Mouse (Mus musculus): ENCODE data around the gene Vmn1r39.
"Not testable (repeated sequence)": the region's sequence is repeated elsewhere in the genome, so short reads cannot be mapped to it uniquely, and the experiment has no call there.

Vmn1r39 gene

GRCm38 (mm10) chr6:66810509-66810908, at the start of gene Vmn1r39:
Gene Vmn1r39 (minus strand): TSS chr6:66810609.
- POLR2A ChIA-PET, result no interaction called here
- CTCF ChIA-PET, result no interaction called here

- ChIA-PET POLR2A (no interaction called here), CTCF (no interaction called here)
Observed at GRCm38 (mm10) chr6:66859391-66859790, 49.0 kb upstream of the Vmn1r39 start.

- ChIA-PET POLR2A (no interaction called here), CTCF (no interaction called here)
Observed at GRCm38 (mm10) chr6:66858356-66858755, 47.9 kb upstream of the Vmn1r39 start.

- CTCF ChIA-PET, result no interaction called here
- POLR2A ChIA-PET, result no interaction called here
Observed at GRCm38 (mm10) chr6:66856236-66856635, 45.8 kb upstream of the Vmn1r39 start.

GRCm38 (mm10) chr6:66848936-66849335, 38.5 kb upstream of the Vmn1r39 start:
- ChIA-PET POLR2A (interaction anchor here in 1 of 4 experiments (0.6 kb wide), 1 partner anchor 319 kb away, joined by 3 read pairs; no protein-coding TSS in a partner anchor), CTCF (no interaction called here)

- CTCF ChIA-PET, POLR2A ChIA-PET: not testable (repeated sequence)
Observed at GRCm38 (mm10) chr6:66840631-66841030, 30.2 kb upstream of the Vmn1r39 start.

- CTCF ChIA-PET, result interaction anchor here in 2 of 4 experiments (0.5 to 0.9 kb wide), 2 partner anchors 322 to 481 kb away, joined by 3 read pairs; no protein-coding TSS in a partner anchor
- POLR2A ChIA-PET, result no interaction called here
Observed at GRCm38 (mm10) chr6:66836932-66837331, 26.5 kb upstream of the Vmn1r39 start.

- CTCF ChIA-PET, result no interaction called here
- POLR2A ChIA-PET, result no interaction called here
Observed at GRCm38 (mm10) chr6:66806311-66806710, 4.1 kb downstream of the Vmn1r39 start.

- CTCF ChIA-PET, result no interaction called here
- POLR2A ChIA-PET, result no interaction called here
Observed at GRCm38 (mm10) chr6:66805713-66806112, 4.7 kb downstream of the Vmn1r39 start.

GRCm38 (mm10) chr6:66782527-66782926, 27.9 kb downstream of the Vmn1r39 start, which contains the start of gene Vmn1r38:
Gene Vmn1r38 (minus strand): TSS chr6:66782627.
- CTCF ChIA-PET, result not testable (repeated sequence)
- POLR2A ChIA-PET, result interaction anchor here in 1 of 4 experiments (0.6 kb wide), 1 partner anchor 664 kb away, joined by 10 read pairs; no protein-coding TSS in a partner anchor

Measured in embryonic stem cell, embryonic (primary cell).